Mouse (Mus musculus) E14TG2a.4 (cell line): Measurements from ENCODE around the gene Lypd3.

Experiments used
- H3K27me3 ChIP-seq: 2 replicates; pipeline ENCODE4 v1.6.1; 2014; ENCODE audit warnings: low read length, control low read depth; ENCODE audit not compliant: insufficient read depth
- H3K36me3 ChIP-seq: 2 replicates; pipeline ENCODE4 v1.6.1; 2014; ENCODE audit warnings: low read length, control low read depth; ENCODE audit not compliant: insufficient read depth
- H3K4me1 ChIP-seq: replicated peaks from 2 replicates; pipeline ENCODE4 v1.6.1; 2014; ENCODE audit warnings: low read depth, low read length, control low read depth
- H3K4me3 ChIP-seq: replicated peaks from 2 replicates; pipeline ENCODE4 v1.5.1; 2014; ENCODE audit warnings: mild to moderate bottlenecking, low read length
- H3K9me3 ChIP-seq: 2 replicates; pipeline ENCODE4 v1.6.1; 2014; ENCODE audit warnings: low read length, control low read depth
- CTCF ChIP-seq: conservative IDR thresholded peaks from 2 replicates; pipeline ENCODE4 v1.5.1; 2014; ENCODE audit warnings: low read length
- NANOG ChIP-seq: IDR thresholded peaks from 2 replicates; pipeline ENCODE4 v1.6.1; 2014; ENCODE audit warnings: borderline replicate concordance, low read length, mixed read lengths
- POU5F1 ChIP-seq: IDR thresholded peaks from 2 replicates; pipeline ENCODE4 v1.6.1; 2014; ENCODE audit warnings: low read length, borderline replicate concordance

Gene Lypd3

GRCm38 (mm10) chr7:24642491-24642890 lies 6.1 kb downstream of the Lypd3 start:
- peaks cover 23% of the 10 kb centered on the region for H3K4me1 ChIP-seq
- no peak for TF ChIP-seq NANOG
- TF ChIP-seq POU5F1: no peak
- TF ChIP-seq CTCF: peak; percentile 98
- no peaks in the 10 kb centered on the region for H3K9me3 ChIP-seq
- H3K36me3 ChIP-seq: no peaks in the 10 kb centered on the region
- peaks cover 37% of the 10 kb centered on the region for H3K27me3 ChIP-seq
- no peak overlapping the region for H3K4me3 ChIP-seq

GRCm38 (mm10) chr7:24644492-24644891 lies 8.1 kb downstream of the Lypd3 start:
- no peak overlapping the region for H3K4me3 ChIP-seq
- H3K36me3 ChIP-seq: no peaks in the 10 kb centered on the region
- peaks cover 8% of the 10 kb centered on the region for H3K4me1 ChIP-seq
- no peak for TF ChIP-seq POU5F1
- no peak for TF ChIP-seq NANOG
- TF ChIP-seq CTCF: no peak
- no peaks in the 10 kb centered on the region for H3K9me3 ChIP-seq
- peaks cover 18% of the 10 kb centered on the region for H3K27me3 ChIP-seq

GRCm38 (mm10) chr7:24644996-24645395 lies 8.6 kb downstream of the Lypd3 start:
- H3K36me3 ChIP-seq: no peaks in the 10 kb centered on the region
- no peaks in the 10 kb centered on the region for H3K9me3 ChIP-seq
- H3K4me1 ChIP-seq: peaks cover 8% of the 10 kb centered on the region
- H3K4me3 ChIP-seq: no peak overlapping the region
- H3K27me3 ChIP-seq: peaks cover 13% of the 10 kb centered on the region
- TF ChIP-seq NANOG (no peak), CTCF (no peak), POU5F1 (no peak)

GRCm38 (mm10) chr7:24646486-24646885 lies 10.1 kb downstream of the Lypd3 start:
- H3K36me3 ChIP-seq: no peaks in the 10 kb centered on the region
- H3K27me3 ChIP-seq: peaks cover 8% of the 10 kb centered on the region
- no peak overlapping the region for H3K4me3 ChIP-seq
- H3K4me1 ChIP-seq: no peaks in the 10 kb centered on the region
- TF ChIP-seq CTCF (no peak), POU5F1 (no peak)
- H3K9me3 ChIP-seq: no peaks in the 10 kb centered on the region

- no peaks in the 10 kb centered on the region for H3K36me3 ChIP-seq
- no peak for TF ChIP-seq NANOG
- TF ChIP-seq CTCF: peak; percentile 95
- peaks cover 7% of the 10 kb centered on the region; the same call in 1 of the 2 replicates for H3K27me3 ChIP-seq
- no peak overlapping the region for H3K4me3 ChIP-seq
- H3K9me3 ChIP-seq: no peaks in the 10 kb centered on the region
- peaks cover 6% of the 10 kb centered on the region for H3K4me1 ChIP-seq
Measured at GRCm38 (mm10) chr7:24653681-24654080, 17.3 kb downstream of the Lypd3 start.

- no peaks in the 10 kb centered on the region for H3K36me3 ChIP-seq
- H3K4me1 ChIP-seq: peaks cover 22% of the 10 kb centered on the region
- no peak for TF ChIP-seq CTCF
- no peak for TF ChIP-seq POU5F1
- no peak for TF ChIP-seq NANOG
- 0 out of 2 replicates have a peak, but pooled peaks cover 3% of the 10 kb centered on the region for H3K9me3 ChIP-seq
- H3K27me3 ChIP-seq: peaks cover 3% of the 10 kb centered on the region; the same call in 1 of the 2 replicates
- H3K4me3 ChIP-seq: no peak overlapping the region
Measured at GRCm38 (mm10) chr7:24659737-24660357, 23.5 kb downstream of the Lypd3 start.

GRCm38 (mm10) chr7:24661118-24661904 lies 25.0 kb downstream of the Lypd3 start:
- Histone ChIP-seq H3K4me3 (no peak overlapping the region), H3K27me3 (peaks cover 10% of the 10 kb centered on the region), H3K36me3 (no peaks in the 10 kb centered on the region), H3K9me3 (0 out of 2 replicates have a peak, but pooled peaks cover 3% of the 10 kb centered on the region), H3K4me1 (peaks cover 29% of the 10 kb centered on the region)
- TF ChIP-seq NANOG: no peak
- no peak for TF ChIP-seq CTCF
- no peak for TF ChIP-seq POU5F1

- H3K27me3 ChIP-seq: peaks cover 17% of the 10 kb centered on the region
- 0 out of 2 replicates have a peak, but pooled peaks cover 3% of the 10 kb centered on the region for H3K9me3 ChIP-seq
- peaks cover 29% of the 10 kb centered on the region for H3K4me1 ChIP-seq
- H3K36me3 ChIP-seq: no peaks in the 10 kb centered on the region
- TF ChIP-seq NANOG (no peak), CTCF (peak; percentile 99)
- H3K4me3 ChIP-seq: no peak overlapping the region
Measured at GRCm38 (mm10) chr7:24662575-24662974, 26.2 kb downstream of the Lypd3 start.
